ENCODE assay signal across 13 mouse cellular contexts in the genomic region with DNA sequence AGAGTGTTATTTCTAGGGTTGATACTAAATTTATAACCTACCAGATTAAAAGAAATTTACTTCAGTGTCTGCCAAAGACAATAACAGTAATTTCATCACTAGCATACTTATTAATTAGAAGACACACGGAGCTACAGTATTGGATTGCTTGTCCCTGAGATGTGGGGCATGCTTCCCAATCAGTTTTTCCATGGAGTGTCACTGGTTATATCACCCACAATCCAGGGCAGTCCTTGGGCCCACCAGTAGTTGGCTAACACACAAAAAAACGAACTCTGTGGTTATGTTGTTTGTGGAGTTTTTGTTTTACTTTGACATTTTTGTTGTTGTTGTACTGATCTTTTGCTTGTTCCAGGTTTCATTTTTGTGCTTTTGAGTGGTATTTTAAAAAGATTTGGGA. TPM values are rescaled to one million over a fixed set of nuclear protein-coding genes. Genes with fewer than 3 reads are reported as not detected.
DNase-seq lines count a peak whose midpoint lies in the region; ATAC-seq and TF ChIP-seq lines count a peak whose summit lies in the region.
"Had no signal": no experiment of that assay in that cellular context is flagged by ENCODE, and none has a peak within 500 bp of the region (broad histone marks: within the 10 kb centered on the region; RNA-seq: fewer than 3 reads in every experiment).

No protein-coding gene starts in this region.

- no peaks in the 10 kb centered on the region for H3K36me3 ChIP-seq in heart, embryonic 11.5 days (ENCODE audit: control insufficient read depth, insufficient read depth, low read length)
- H3K36me3 ChIP-seq in liver, embryonic 14.5 days (replicated peaks; ENCODE audit: control insufficient read depth, insufficient read depth, low read depth), result no peaks in the 10 kb centered on the region
- H3K36me3 ChIP-seq: embryonic facial prominence, embryonic 13.5 days had no signal

- no peak overlapping the region for H3K4me3 ChIP-seq in heart, embryonic 11.5 days (ENCODE audit: low read depth, low read length)
- H3K4me3 ChIP-seq in liver, embryonic 14.5 days (ENCODE audit: insufficient read depth in 1 of 2, low read depth in 2 of 2, low read length in 2 of 2), result no peak overlapping the region

- WGBS in heart, embryonic 11.5 days (ENCODE audit: insufficient replicate concordance), result 77% methylated on average over 2 of the region's 2 CpGs
- WGBS in liver, embryonic 14.5 days (ENCODE audit: insufficient replicate concordance), result 50% methylated on average over 2 of the region's 2 CpGs

- peak; percentile 61 for DNase-seq in heart, adult 11 months
- no peak for DNase-seq in liver, embryonic 14.5 days (ENCODE audit: low read depth in 3 of 3, low spot score in 3 of 3)
- DNase-seq in liver (no peak), R1 (ENCODE audit: low read depth, low spot score) (peak; percentile 16)
- DNase-seq in CD4-positive helper T cell, adult 2 months (ENCODE audit: low read depth, low spot score), result peak; percentile 14
- DNase-seq in yolk sac, embryonic 10.5 days (ENCODE audit: low spot score), result no peak
- DNase-seq: gastrocnemius, postnatal 10 days; heart, postnatal 36 days; left cerebral cortex, postnatal 4 days; right cerebral cortex, postnatal 4 days had no signal

- H3K9me3 ChIP-seq in heart, embryonic 11.5 days (replicated peaks; ENCODE audit: control insufficient read depth, low read length), result no peaks in the 10 kb centered on the region
- H3K9me3 ChIP-seq in liver, embryonic 14.5 days (ENCODE audit: control insufficient read depth, low read length), result no peaks in the 10 kb centered on the region
- H3K9me3 ChIP-seq: embryonic facial prominence, embryonic 13.5 days had no signal

- H3K9ac ChIP-seq in heart, embryonic 11.5 days (ENCODE audit: low read depth, low read length), result no peak overlapping the region
- no peak overlapping the region for H3K9ac ChIP-seq in liver, embryonic 14.5 days (replicated peaks)

- no peaks in the 10 kb centered on the region for H3K27me3 ChIP-seq in heart, embryonic 11.5 days (ENCODE audit: control insufficient read depth, insufficient read depth, low read length)
- H3K27me3 ChIP-seq in liver, embryonic 14.5 days (ENCODE audit: control insufficient read depth, insufficient read depth, low read length), result no peaks in the 10 kb centered on the region
- H3K27me3 ChIP-seq: embryonic facial prominence, embryonic 13.5 days had no signal

- H3K27ac ChIP-seq in heart, embryonic 11.5 days (ENCODE audit: low read depth, low read length), result no peak overlapping the region
- no peak overlapping the region for H3K27ac ChIP-seq in liver, embryonic 14.5 days

- TF ChIP-seq EP300 in liver, embryonic 14.5 days (IDR thresholded peaks at IDR 0.05; ENCODE audit: low read depth), result no peak

- no peak overlapping the region for H3K4me2 ChIP-seq in heart, embryonic 11.5 days
- H3K4me2 ChIP-seq in liver, embryonic 14.5 days (ENCODE audit: low read depth), result peak overlapping the region; percentile 87; the same call in 1 of the 2 replicates

- ATAC-seq in heart, embryonic 11.5 days (replicated peaks; ENCODE audit: insufficient number of reproducible peaks, low FRiP score, low TSS enrichment), result no peak
- ATAC-seq in liver, embryonic 14.5 days (ENCODE audit: insufficient read depth), result no peak
- ATAC-seq: lung, postnatal 0 days had no signal

- H3K4me1 ChIP-seq in heart, embryonic 11.5 days (ENCODE audit: control insufficient read depth, insufficient read depth, low read length), result peaks cover 9% of the 10 kb centered on the region
- H3K4me1 ChIP-seq in liver, embryonic 14.5 days (replicated peaks; ENCODE audit: control insufficient read depth in 2 of 2, insufficient read depth in 2 of 2, low read length in 1 of 2), result peaks cover 23 to 27% of the 10 kb centered on the region in 2 experiments

- peak; percentile 8; the same call in 1 of the 2 replicates for TF ChIP-seq CTCF in liver, embryonic 14.5 days (IDR thresholded peaks at IDR 0.05; ENCODE audit: low read depth)

RNA-seq across cellular contexts. Expression of a gene that starts 1.4 kb away (rescaled TPM):
- polyA plus RNA-seq in heart, embryonic 11.5 days (2014; fragmentation: Nextera tagmentation; extraction: Ambion mirVana), result 14.7 and 15.8 TPM in 2 replicates
- polyA plus RNA-seq in liver, embryonic 14.5 days (2012; rRNA removed), result 12.5 and 17.9 TPM in 2 replicates
- polyA plus RNA-seq in liver, embryonic 14.5 days (2014; fragmentation: Nextera tagmentation; extraction: Ambion mirVana), result 10.9 and 15.2 TPM in 2 replicates

Comparison
In these comparisons a context has a peak if more than half of its experiments do, and no peak if none do; other contexts are left out.
1. DNase-seq: peak in heart, adult 11 months (single experiment), CD4-positive helper T cell, adult 2 months (single experiment) and R1 (single experiment); none in liver, embryonic 14.5 days (0 of 3), liver (single experiment) and yolk sac, embryonic 10.5 days (single experiment).